Mouse (Mus musculus): ENCODE results near the gene Pfdn6.
"Not testable (repeated sequence)": the region's sequence is repeated elsewhere in the genome, so short reads cannot be mapped to it uniquely, and the experiment has no call there.

Gene Pfdn6

GRCm38 (mm10) chr17:33897114-33897794 lies 42.9 kb downstream of the Pfdn6 start:
- peak; percentile 90 for DNase-seq (ENCODE audit: low read depth, low spot score)

GRCm38 (mm10) chr17:33893011-33893410 lies 47.1 kb downstream of the Pfdn6 start:
- peak; percentile 59 for DNase-seq (ENCODE audit: low read depth, low spot score)

DNA sequence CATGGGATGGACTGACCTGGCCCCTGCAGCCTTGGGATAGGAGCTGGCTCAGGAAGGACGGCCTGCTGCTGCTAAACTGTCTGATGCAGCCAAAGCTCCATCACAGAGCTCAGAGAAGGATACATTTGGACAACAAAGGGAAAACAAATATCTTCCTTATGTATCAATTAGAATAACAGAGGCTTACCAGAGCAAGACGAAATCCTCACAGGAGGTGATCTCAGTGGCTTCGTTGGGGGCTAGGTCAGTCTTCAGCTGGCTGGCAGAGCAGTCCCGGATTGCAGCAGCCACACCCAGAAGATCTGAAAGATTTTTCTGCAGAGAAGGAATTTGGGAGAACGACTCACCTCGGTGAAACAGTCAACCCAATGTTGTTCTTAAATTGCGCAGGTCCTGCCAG lies 47.7 kb downstream of the Pfdn6 start:
- DNase-seq (ENCODE audit: low read depth, low spot score) = peak; percentile 93

DNA sequence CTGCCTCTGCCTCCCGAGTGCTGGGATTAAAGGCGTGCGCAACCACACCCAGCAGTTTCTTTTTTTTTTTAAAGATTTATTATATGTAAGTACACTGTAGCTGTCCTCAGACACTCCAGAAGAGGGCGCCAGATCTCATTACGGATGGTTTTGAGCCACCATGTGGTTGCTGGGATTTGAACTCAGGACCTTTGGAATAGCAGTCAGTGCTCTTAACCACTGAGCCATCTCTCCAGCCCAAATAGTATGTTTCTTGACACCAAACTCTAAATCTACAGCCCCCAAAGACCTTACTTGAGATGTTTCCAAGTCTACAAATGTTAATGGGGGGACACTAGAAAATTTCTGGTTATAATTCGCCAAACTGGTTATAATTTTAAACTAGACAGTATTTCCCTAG lies 48.3 kb downstream of the Pfdn6 start:
- not testable (repeated sequence) for DNase-seq (ENCODE audit: low read depth, low spot score)

GRCm38 (mm10) chr17:33891357-33891756 lies 48.8 kb downstream of the Pfdn6 start:
- DNase-seq (ENCODE audit: low read depth, low spot score) = no peak

GRCm38 (mm10) chr17:33890533-33891059 lies 49.5 kb downstream of the Pfdn6 start, which contains the start of gene Kifc1:
TSS of gene Kifc1 (minus strand) at chr17:33890661.
- DNase-seq (ENCODE audit: low read depth, low spot score) = peak; percentile 100

- not testable (repeated sequence) for DNase-seq (ENCODE audit: low read depth, low spot score)
Observed at GRCm38 (mm10) chr17:33889941-33890532, 50.1 kb downstream of the Pfdn6 start.
